Mouse (Mus musculus) forebrain, embryonic 15.5 days (tissue): ENCODE data around the gene Samd14. TPM values are rescaled to one million over a fixed set of nuclear protein-coding genes. Genes with fewer than 3 reads are reported as not detected.
"Not testable (repeated sequence)": the region's sequence is repeated elsewhere in the genome, so short reads cannot be mapped to it uniquely, and the experiment has no call there.

Experiments
- ATAC-seq: fragments of 200-750 bp; cut with Nextera tagmentation; replicated peaks from 2 replicates; pipeline ENCODE4 v1.8.0; 2017; ENCODE audit warnings: mild to moderate bottlenecking, moderate TSS enrichment, moderate library complexity
- H3K27ac ChIP-seq: fragments of 300-500 bp; sonication (generic); replicated peaks from 2 replicates; pipeline ENCODE4 v1.5.1; 2015; ENCODE audit warnings: mild to moderate bottlenecking, inconsistent platforms
- H3K27me3 ChIP-seq: fragments of 300-500 bp; sonication (generic); 2 replicates; pipeline ENCODE4 v1.6.1; 2015; ENCODE audit warnings: inconsistent platforms
- H3K36me3 ChIP-seq: fragments of 300-500 bp; sonication (generic); 2 replicates; pipeline ENCODE4 v1.6.1; 2015; ENCODE audit warnings: mild to moderate bottlenecking, inconsistent platforms
- H3K4me1 ChIP-seq: fragments of 300-500 bp; sonication (generic); 2 replicates; pipeline ENCODE4 v1.6.1; 2015; ENCODE audit warnings: inconsistent platforms
- H3K4me2 ChIP-seq: fragments of 300-500 bp; sonication (generic); replicated peaks from 2 replicates; pipeline ENCODE4 v1.6.1; 2015; ENCODE audit warnings: mild to moderate bottlenecking, inconsistent platforms
- H3K4me3 ChIP-seq: fragments of 300-500 bp; sonication (generic); 2 replicates; pipeline ENCODE4 v1.5.1; 2015; ENCODE audit warnings: mild to moderate bottlenecking, inconsistent platforms
- H3K9ac ChIP-seq: fragments of 300-500 bp; sonication (generic); replicated peaks from 2 replicates; pipeline ENCODE4 v1.6.1; 2015; ENCODE audit warnings: mild to moderate bottlenecking, inconsistent platforms
- H3K9me3 ChIP-seq: fragments of 300-500 bp; sonication (generic); 2 replicates; pipeline ENCODE4 v1.6.1; 2016; ENCODE audit warnings: inconsistent platforms
- WGBS: fragments of 180-500 bp; shearing (Covaris S2); methylation state at CpG from one replicate; pipeline ENCODE4 v1.1.7; 2015; ENCODE audit warnings: mixed read lengths; 5-methylcytosine and 5-hydroxymethylcytosine counted together
- polyA plus RNA-seq: library from polyadenylated mRNA; unstranded; fragments of >200 nt; fragmentation: Nextera tagmentation; extraction: Ambion mirVana; gene quantifications from 2 replicates; pipeline ENCODE4 v1.2.1, GENCODE M21; 2015

The Samd14 gene
- 120 and 123 TPM in 2 replicates for polyA plus RNA-seq

DNA sequence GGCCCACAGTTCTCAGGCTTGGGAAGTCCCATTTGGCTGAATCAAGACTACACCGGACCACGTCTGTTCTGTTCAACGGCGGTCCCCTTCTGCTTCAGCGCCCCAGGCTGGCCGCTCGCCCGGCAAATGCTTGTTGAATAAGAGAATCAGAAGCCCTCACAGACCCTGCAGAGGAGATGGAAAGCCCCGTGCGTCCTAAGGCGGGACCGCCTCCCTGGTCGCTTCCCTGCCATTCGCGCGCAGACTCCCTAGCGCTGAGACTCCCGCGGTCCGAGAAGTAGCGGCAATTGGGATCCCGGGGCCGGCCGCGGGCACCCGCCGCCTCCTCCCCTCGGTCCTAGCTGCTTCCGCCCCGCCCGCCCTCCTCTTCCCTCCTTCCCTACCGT, at the start of gene Samd14:
Gene Samd14, plus strand, starts transcription at position 251 of the 386 bp plus-strand sequence.
- H3K4me2 ChIP-seq = peak within 1 kb of the TSS; percentile 83
- peaks cover 73% of the 10 kb centered on the region for H3K4me1 ChIP-seq
- peak within 1 kb of the TSS; percentile 99 for H3K4me3 ChIP-seq
- peak; percentile 84 for ATAC-seq
- H3K27ac ChIP-seq = peak within 1 kb of the TSS; percentile 97
- no peaks in the 10 kb centered on the region for H3K27me3 ChIP-seq
- H3K9ac ChIP-seq = peak within 1 kb of the TSS; percentile 100
- H3K9me3 ChIP-seq = no peaks in the 10 kb centered on the region
- H3K36me3 ChIP-seq = peaks cover 18% of the 10 kb centered on the region
- under 1% methylated on average over 32 of the region's 32 CpGs for WGBS

DNA sequence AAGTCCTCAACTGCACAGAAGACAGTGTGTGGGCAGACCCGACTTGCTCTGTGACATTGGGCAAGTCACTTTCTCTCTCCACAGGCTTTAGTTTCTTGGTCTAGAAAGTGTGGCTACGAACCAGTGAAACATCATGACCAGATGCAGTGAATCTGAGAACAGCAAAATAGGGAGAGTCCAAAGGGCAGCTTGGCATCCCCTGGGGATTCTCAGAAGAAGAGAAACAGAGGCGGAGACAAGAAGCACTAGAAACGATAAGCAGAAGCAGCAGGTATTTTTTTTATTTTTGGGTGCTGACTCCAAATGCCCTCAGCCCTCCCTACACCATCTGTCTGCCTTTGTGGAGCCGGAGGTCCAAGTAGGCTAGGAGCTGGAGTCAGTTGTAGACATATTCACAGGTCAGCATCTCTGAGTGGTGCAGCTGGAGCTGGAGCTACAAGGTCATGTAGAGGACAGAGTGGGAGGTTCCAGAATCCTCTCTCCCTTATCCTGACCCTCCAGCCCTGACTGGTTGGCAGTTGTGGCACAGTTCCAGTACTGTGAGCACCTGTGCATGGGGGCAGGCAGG, 47.1 kb upstream of the Samd14 start:
- ATAC-seq = no peak
- H3K4me1 ChIP-seq = peaks cover 10% of the 10 kb centered on the region
- H3K9ac ChIP-seq = no peak overlapping the region
- WGBS = 80% methylated on average over 5 of the region's 5 CpGs
- H3K9me3 ChIP-seq = no peaks in the 10 kb centered on the region
- no peak overlapping the region for H3K27ac ChIP-seq
- no peaks in the 10 kb centered on the region for H3K36me3 ChIP-seq
- H3K4me2 ChIP-seq = no peak overlapping the region
- no peaks in the 10 kb centered on the region for H3K27me3 ChIP-seq
- H3K4me3 ChIP-seq = no peak overlapping the region

DNA sequence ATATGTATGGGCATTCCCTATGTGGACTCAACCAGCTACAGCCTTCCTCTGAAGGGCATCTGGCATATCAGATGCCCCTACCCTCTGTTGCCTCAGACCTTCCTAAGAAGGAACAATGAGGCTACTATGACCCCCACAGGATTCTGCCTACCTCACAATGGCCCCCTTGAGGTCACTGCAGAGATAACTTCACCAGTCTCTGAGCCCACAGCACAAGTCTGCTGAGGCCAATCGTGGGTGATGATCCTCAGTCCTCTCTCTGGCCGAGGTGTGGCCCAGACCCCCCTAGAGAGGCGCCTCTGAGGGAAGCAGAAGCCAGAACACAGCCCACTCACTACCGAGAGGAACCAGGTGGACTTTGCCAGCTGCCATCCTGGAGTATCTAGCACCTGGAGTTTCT, 42.3 kb upstream of the Samd14 start, which contains the start of gene Hils1:
Gene Hils1, plus strand, starts transcription at position 175 of the 400 bp plus-strand sequence.
- peaks cover 6% of the 10 kb centered on the region; the same call in 1 of the 2 replicates for H3K4me1 ChIP-seq
- H3K4me3 ChIP-seq = no peak within 1 kb of the TSS
- no peak within 1 kb of the TSS for H3K9ac ChIP-seq
- no peaks in the 10 kb centered on the region for H3K9me3 ChIP-seq
- ATAC-seq = no peak
- no peaks in the 10 kb centered on the region for H3K27me3 ChIP-seq
- no peak within 1 kb of the TSS for H3K4me2 ChIP-seq
- no peak within 1 kb of the TSS for H3K27ac ChIP-seq
- H3K36me3 ChIP-seq = no peaks in the 10 kb centered on the region
- 55% methylated on average over 4 of the region's 4 CpGs for WGBS

DNA sequence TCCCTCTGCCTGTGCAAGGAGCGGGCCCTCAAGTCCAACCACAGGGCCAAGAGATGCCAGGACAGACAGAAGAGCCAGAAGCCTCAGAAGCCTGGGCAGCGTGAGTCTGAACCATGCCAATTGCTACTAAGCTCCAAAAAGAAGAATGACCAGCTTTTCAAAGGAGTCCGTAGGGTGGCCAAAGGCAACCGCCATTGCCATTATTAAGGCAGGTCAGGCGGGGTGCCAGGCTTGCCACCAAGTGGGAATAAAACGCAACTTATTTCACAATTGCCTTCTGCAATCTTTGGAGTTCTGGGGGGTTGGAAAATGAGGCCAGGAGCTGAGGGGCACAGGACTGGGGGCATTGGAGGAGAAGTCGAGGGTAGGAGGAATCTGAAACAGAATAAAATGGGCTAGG, 41.5 kb upstream of the Samd14 start:
- Histone ChIP-seq H3K4me1 (peaks cover 12% of the 10 kb centered on the region; the same call in 1 of the 2 replicates), H3K27me3 (no peaks in the 10 kb centered on the region), H3K27ac (no peak overlapping the region), H3K9ac (no peak overlapping the region), H3K4me3 (no peak overlapping the region), H3K4me2 (no peak overlapping the region), H3K36me3 (no peaks in the 10 kb centered on the region), H3K9me3 (no peaks in the 10 kb centered on the region)
- 58% methylated on average over 7 of the region's 7 CpGs for WGBS
- ATAC-seq = no peak

DNA sequence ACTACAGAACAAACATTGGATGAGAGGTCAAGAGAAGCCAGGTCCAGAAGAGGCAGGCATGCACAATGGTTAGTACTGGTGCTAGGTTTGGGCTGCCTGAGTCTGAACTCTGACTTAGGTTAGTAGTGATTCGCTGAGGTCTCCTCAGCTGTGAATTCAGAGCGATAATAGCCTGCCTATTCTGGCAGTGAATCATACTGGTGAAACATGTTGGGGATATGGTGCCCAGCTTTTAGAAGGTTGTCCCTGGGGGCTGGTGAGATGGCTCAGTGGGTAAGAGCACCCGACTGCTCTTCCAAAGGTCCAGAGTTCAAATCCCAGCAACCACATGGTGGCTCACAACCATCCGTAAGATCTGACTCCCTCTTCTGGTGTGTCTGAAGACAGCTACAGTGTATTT, 40.0 kb upstream of the Samd14 start:
- H3K9ac ChIP-seq, H3K36me3 ChIP-seq, ATAC-seq, H3K27me3 ChIP-seq, H3K9me3 ChIP-seq, H3K4me2 ChIP-seq, H3K27ac ChIP-seq, H3K4me3 ChIP-seq: not testable (repeated sequence)
- peaks cover 12% of the 10 kb centered on the region; the same call in 1 of the 2 replicates for H3K4me1 ChIP-seq
- WGBS = 94% methylated on average over 4 of the region's 4 CpGs

DNA sequence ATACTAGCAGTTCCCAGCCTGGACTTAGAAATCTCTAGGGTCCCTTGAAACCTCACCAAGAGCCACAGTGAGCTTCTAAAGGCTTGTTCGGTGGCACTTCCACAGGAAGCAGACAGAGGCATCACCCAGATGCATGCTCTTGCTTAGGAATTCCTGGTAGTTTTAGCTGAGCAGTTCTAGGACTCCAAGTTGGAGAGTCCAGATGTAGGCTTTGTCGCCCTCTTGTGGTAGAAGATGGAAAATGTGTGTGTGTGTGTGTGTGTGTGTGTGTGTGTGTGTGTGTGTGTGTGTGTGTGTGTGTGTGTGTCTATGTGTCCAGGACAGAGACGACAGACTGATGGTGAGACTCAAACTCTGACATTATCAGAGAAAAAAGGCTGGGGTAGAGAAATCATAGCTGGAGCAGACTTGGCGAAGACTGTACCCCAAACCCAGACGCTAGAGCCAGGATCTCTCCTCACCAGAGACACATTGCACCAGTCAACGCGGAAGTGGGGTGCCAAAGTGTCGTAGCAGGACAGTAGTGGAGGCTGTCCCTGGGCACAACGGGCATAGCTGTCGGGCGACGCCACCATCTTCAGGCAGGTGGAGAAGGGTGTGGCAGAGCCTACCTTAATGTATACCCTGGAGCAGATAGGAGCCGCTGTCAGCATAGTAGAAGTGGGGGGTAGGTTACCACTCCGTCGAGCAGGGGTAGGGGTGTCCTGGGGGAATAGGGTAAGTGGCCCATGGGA, 39.3 kb upstream of the Samd14 start:
- Histone ChIP-seq H3K9me3 (no peaks in the 10 kb centered on the region), H3K9ac (no peak overlapping the region), H3K4me2 (no peak overlapping the region), H3K4me3 (no peak overlapping the region), H3K27me3 (no peaks in the 10 kb centered on the region), H3K27ac (no peak overlapping the region), H3K36me3 (no peaks in the 10 kb centered on the region), H3K4me1 (peaks cover 12% of the 10 kb centered on the region; the same call in 1 of the 2 replicates)
- ATAC-seq = peak; percentile 57
- 65% methylated on average over 15 of the region's 15 CpGs for WGBS

DNA sequence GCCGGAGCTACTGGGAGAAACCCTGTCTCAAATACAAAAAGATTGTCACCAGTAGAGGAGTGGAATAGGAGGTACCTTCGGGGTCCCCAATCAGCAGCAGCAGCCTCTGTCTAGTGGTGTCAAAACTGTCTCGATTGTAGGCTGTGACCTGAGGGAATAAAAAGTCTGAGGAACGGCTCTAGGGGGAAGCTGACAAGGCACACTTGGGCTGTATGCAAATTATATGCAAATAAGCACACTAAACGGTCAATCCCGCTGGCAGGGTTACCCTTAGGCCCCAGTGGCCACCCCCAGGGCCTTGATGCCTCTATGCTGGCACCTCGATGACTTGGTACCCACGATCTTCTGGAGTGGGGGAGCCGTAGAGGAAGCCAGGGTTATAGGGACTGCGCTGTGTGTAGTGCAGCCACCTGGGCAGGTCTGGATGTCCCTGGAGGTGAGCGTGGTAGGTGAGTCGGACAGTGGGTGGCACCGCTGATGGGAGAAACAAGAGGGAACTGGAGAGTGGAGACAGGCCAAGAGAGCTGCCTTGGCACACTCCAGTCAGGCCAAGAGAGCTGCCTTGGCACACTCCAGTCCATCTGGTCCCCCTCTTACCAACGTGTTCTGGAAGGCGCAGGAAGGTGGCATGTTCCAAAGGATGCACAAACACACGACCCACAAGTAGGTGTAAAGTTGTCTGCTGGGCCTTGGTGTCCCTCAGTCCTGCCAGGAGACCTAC, 37.6 kb upstream of the Samd14 start:
- no peak overlapping the region for H3K4me2 ChIP-seq
- H3K36me3 ChIP-seq = no peaks in the 10 kb centered on the region
- no peaks in the 10 kb centered on the region for H3K27me3 ChIP-seq
- no peak overlapping the region for H3K9ac ChIP-seq
- H3K4me3 ChIP-seq = no peak overlapping the region
- H3K27ac ChIP-seq = no peak overlapping the region
- ATAC-seq = no peak
- H3K4me1 ChIP-seq = peaks cover 12% of the 10 kb centered on the region; the same call in 1 of the 2 replicates
- WGBS = 48% methylated on average over 16 of the region's 16 CpGs
- no peaks in the 10 kb centered on the region for H3K9me3 ChIP-seq

DNA sequence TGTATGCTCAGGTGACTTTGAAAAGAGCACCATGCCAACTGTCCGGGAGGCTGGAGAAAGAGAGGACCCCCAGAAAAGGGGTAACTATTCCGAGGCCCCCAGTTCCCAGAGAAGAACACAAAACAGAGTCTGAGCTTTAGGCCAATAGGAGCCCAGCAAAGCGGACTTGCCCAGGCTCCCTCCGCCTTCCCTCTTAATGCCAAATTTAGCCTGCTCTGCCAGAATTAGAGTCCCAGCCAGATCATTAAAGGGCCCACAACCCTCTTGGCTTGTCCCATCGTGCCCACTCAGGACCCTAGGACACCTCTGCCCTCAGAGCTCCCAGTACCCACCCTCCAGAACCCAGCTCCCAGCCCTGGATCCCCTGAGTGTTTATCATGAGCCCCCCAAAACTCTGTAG, 36.8 kb upstream of the Samd14 start:
- no peak overlapping the region for H3K9ac ChIP-seq
- ATAC-seq = no peak
- H3K4me3 ChIP-seq = no peak overlapping the region
- no peak overlapping the region for H3K27ac ChIP-seq
- WGBS = 50% methylated on average over 5 of the region's 5 CpGs
- H3K36me3 ChIP-seq = no peaks in the 10 kb centered on the region
- no peaks in the 10 kb centered on the region for H3K27me3 ChIP-seq
- H3K9me3 ChIP-seq = no peaks in the 10 kb centered on the region
- peaks cover 14% of the 10 kb centered on the region for H3K4me1 ChIP-seq
- no peak overlapping the region for H3K4me2 ChIP-seq

DNA sequence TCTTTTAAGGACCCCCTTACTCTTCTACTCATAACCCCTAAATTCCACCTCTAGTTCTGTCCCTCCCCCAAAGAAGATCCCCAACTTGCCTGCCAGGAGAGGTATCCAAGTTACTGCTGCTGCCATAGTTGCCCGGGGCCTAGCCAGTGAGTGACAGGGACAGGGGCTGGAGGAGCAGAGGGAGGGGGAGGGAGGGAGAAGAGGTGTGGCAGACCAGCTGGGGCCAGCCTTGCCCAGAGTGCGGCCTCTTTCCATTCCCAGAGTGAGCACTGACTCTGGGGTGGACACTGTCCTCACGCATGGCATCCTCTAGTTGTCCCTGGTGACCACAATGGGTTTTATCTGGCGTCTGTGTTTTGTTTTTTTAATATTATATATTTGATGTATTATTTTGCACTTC, 36.4 kb upstream of the Samd14 start:
- ATAC-seq = no peak
- Histone ChIP-seq H3K4me1 (peaks cover 18% of the 10 kb centered on the region), H3K4me2 (no peak overlapping the region), H3K36me3 (no peaks in the 10 kb centered on the region), H3K4me3 (no peak overlapping the region), H3K27me3 (no peaks in the 10 kb centered on the region), H3K9me3 (no peaks in the 10 kb centered on the region), H3K9ac (no peak overlapping the region), H3K27ac (no peak overlapping the region)
- 51% methylated on average over 4 of the region's 4 CpGs for WGBS

DNA sequence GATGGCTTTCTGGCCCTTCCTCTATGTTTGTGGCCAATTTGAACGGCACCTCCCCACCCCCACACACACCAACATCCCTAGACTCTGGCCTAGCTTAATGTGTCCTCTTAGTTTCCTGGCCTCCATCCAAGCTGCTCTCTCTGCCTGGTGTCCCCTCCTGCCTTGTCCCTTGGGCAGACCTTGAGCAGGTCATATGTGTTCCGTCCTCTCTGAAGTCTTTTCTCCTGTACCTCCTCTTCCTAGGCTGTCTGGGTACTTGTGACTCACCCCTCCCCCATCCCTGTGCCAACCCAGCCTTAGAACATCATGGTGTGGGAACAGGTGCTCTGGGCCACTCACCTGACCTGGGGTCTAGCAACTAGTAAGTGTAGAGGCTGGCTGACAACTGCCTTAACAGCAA, 34.7 kb upstream of the Samd14 start:
- 85% methylated on average over 2 of the region's 2 CpGs for WGBS
- Histone ChIP-seq H3K36me3 (no peaks in the 10 kb centered on the region), H3K4me1 (peaks cover 28% of the 10 kb centered on the region), H3K9ac (no peak overlapping the region), H3K27ac (no peak overlapping the region), H3K4me2 (no peak overlapping the region), H3K4me3 (no peak overlapping the region), H3K27me3 (no peaks in the 10 kb centered on the region), H3K9me3 (no peaks in the 10 kb centered on the region)
- ATAC-seq = no peak

DNA sequence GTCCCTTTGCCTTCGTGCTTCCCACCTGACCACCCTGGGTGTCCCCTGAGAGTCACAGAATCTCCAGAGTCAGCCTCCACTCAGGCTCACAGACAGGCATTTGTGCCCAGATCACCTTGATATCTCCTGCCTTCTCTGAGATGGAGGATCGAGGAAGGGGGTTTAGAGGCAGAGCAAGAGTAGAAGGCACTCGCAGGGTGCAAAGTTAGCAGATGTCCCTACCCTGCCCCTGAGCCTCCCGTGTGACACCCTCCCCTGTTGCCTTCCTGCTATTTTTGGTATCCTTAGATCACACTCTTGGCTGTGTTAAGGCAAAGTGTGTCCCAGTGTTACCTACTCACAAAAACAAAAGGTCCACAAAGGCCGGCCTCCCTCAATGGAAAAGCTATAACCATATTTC, 33.5 kb upstream of the Samd14 start, which contains the start of gene Sgca:
Gene Sgca, minus strand, starts transcription at position 129 of the 400 bp plus-strand sequence.
- Histone ChIP-seq H3K4me3 (no peak within 1 kb of the TSS), H3K4me2 (no peak within 1 kb of the TSS), H3K9ac (no peak within 1 kb of the TSS), H3K36me3 (no peaks in the 10 kb centered on the region), H3K27me3 (no peaks in the 10 kb centered on the region), H3K9me3 (no peaks in the 10 kb centered on the region), H3K4me1 (peaks cover 28% of the 10 kb centered on the region), H3K27ac (0 out of 2 replicates have a peak within 1 kb of the TSS, but pooled peaks have one; percentile 97)
- 80% methylated on average over 5 of the region's 5 CpGs for WGBS
- no peak for ATAC-seq
